Mouse (Mus musculus): ENCODE measurements around the gene Kcnj9. TPM values are rescaled to one million over a fixed set of nuclear protein-coding genes. Genes with fewer than 3 reads are reported as not detected.

Gene Kcnj9
- polyA plus RNA-seq, 1 experiment from 2014 or later = 0.04 TPM

- WGBS = 57% methylated on average over 11 of the region's 11 CpGs
- no peaks in the 10 kb centered on the region; the same call in 1 of the 2 replicates for H3K9me3 ChIP-seq (ENCODE audit: low read depth, low read length)
- no peak for TF ChIP-seq CTCF (IDR thresholded peaks at IDR 0.05; ENCODE audit: low read depth)
- no peak for ATAC-seq (ENCODE audit: insufficient read depth)
- H3K36me3 ChIP-seq (ENCODE audit: insufficient read depth) = no peaks in the 10 kb centered on the region
- no peak for DNase-seq
- no peaks in the 10 kb centered on the region for H3K4me1 ChIP-seq (ENCODE audit: insufficient read depth)
- peak overlapping the region; percentile 37 for H3K4me3 ChIP-seq (ENCODE audit: low read depth, low read length)
- peaks cover 54% of the 10 kb centered on the region for H3K27me3 ChIP-seq (ENCODE audit: insufficient read depth, low read length)
- no peak overlapping the region for H3K9ac ChIP-seq
- H3K4me2 ChIP-seq = peak overlapping the region; percentile 76
- no peak overlapping the region for H3K27ac ChIP-seq (ENCODE audit: low read depth)
These were observed 2.4 kb downstream of the Kcnj9 start for GRCm38 (mm10) chr1:172326684-172327083.

- H3K4me2 ChIP-seq = peak overlapping the region; percentile 76
- peak overlapping the region; percentile 30; the same call in 1 of the 2 replicates for H3K9ac ChIP-seq
These were observed 3.2 kb downstream of the Kcnj9 start for GRCm38 (mm10) chr1:172325680-172326535.

GRCm38 (mm10) chr1:172324725-172325124 is 4.4 kb downstream of the Kcnj9 start:
- H3K4me2 ChIP-seq = no peak overlapping the region
- H3K9me3 ChIP-seq (ENCODE audit: low read depth, low read length) = no peaks in the 10 kb centered on the region; the same call in 1 of the 2 replicates
- DNase-seq (peak; percentile 94), ATAC-seq (ENCODE audit: insufficient read depth) (peak; percentile 66)
- H3K27ac ChIP-seq (ENCODE audit: low read depth) = no peak overlapping the region
- no peaks in the 10 kb centered on the region for H3K4me1 ChIP-seq (ENCODE audit: insufficient read depth)
- H3K27me3 ChIP-seq (ENCODE audit: insufficient read depth, low read length) = peaks cover 48% of the 10 kb centered on the region
- no peak overlapping the region for H3K4me3 ChIP-seq (ENCODE audit: low read depth, low read length)
- H3K36me3 ChIP-seq (ENCODE audit: insufficient read depth) = 0 out of 2 replicates have a peak, but pooled peaks cover 5% of the 10 kb centered on the region
- peak; percentile 94 for TF ChIP-seq CTCF (IDR thresholded peaks at IDR 0.05; ENCODE audit: low read depth)
- H3K9ac ChIP-seq = no peak overlapping the region
- 13% methylated on average over 7 of the region's 7 CpGs for WGBS

More at GRCm38 (mm10) chr1:172325680-172326535, 3.2 kb downstream of the Kcnj9 start:
- WGBS = 16% methylated on average over 94 of the region's 94 CpGs
- Histone ChIP-seq H3K4me1 (ENCODE audit: insufficient read depth) (no peaks in the 10 kb centered on the region), H3K36me3 (ENCODE audit: insufficient read depth) (no peaks in the 10 kb centered on the region), H3K4me3 (ENCODE audit: low read depth, low read length) (peak overlapping the region; percentile 37), H3K27ac (ENCODE audit: low read depth) (no peak overlapping the region), H3K27me3 (ENCODE audit: insufficient read depth, low read length) (peaks cover 54% of the 10 kb centered on the region), H3K9me3 (ENCODE audit: low read depth, low read length) (no peaks in the 10 kb centered on the region; the same call in 1 of the 2 replicates)
- TF ChIP-seq CTCF (IDR thresholded peaks at IDR 0.05; ENCODE audit: low read depth) = peak; percentile 80
- ATAC-seq (ENCODE audit: insufficient read depth) = peak; percentile 53; the same call in 1 of the 2 replicates
- peak; percentile 78 for DNase-seq

- no peak for TF ChIP-seq CTCF (IDR thresholded peaks at IDR 0.05; ENCODE audit: low read depth)
- H3K4me1 ChIP-seq (ENCODE audit: insufficient read depth) = no peaks in the 10 kb centered on the region
- no peak overlapping the region for H3K4me2 ChIP-seq
- peaks cover 41% of the 10 kb centered on the region for H3K27me3 ChIP-seq (ENCODE audit: insufficient read depth, low read length)
- no peak overlapping the region for H3K4me3 ChIP-seq (ENCODE audit: low read depth, low read length)
- no peak overlapping the region for H3K27ac ChIP-seq (ENCODE audit: low read depth)
- ATAC-seq (ENCODE audit: insufficient read depth) (no peak), DNase-seq (no peak)
- 51% methylated on average over 6 of the region's 6 CpGs for WGBS
- no peaks in the 10 kb centered on the region; the same call in 1 of the 2 replicates for H3K9me3 ChIP-seq (ENCODE audit: low read depth, low read length)
- H3K36me3 ChIP-seq (ENCODE audit: insufficient read depth) = 0 out of 2 replicates have a peak, but pooled peaks cover 5% of the 10 kb centered on the region
- no peak overlapping the region for H3K9ac ChIP-seq
These were observed 5.2 kb downstream of the Kcnj9 start for GRCm38 (mm10) chr1:172323801-172324359.

GRCm38 (mm10) chr1:172323298-172323697 is 5.8 kb downstream of the Kcnj9 start:
- DNase-seq = no peak
- H3K27me3 ChIP-seq (ENCODE audit: insufficient read depth, low read length) = peaks cover 35% of the 10 kb centered on the region
- H3K9me3 ChIP-seq (ENCODE audit: low read depth, low read length) = no peaks in the 10 kb centered on the region; the same call in 1 of the 2 replicates
- WGBS = 39% methylated on average over 5 of the region's 5 CpGs
- TF ChIP-seq CTCF (IDR thresholded peaks at IDR 0.05; ENCODE audit: low read depth) = no peak
- H3K36me3 ChIP-seq (ENCODE audit: insufficient read depth) = peaks cover 10% of the 10 kb centered on the region
- no peak overlapping the region for H3K27ac ChIP-seq (ENCODE audit: low read depth)
- no peak for ATAC-seq (ENCODE audit: insufficient read depth)
- no peak overlapping the region for H3K4me2 ChIP-seq
- H3K4me1 ChIP-seq (ENCODE audit: insufficient read depth) = no peaks in the 10 kb centered on the region
- no peak overlapping the region for H3K9ac ChIP-seq
- no peak overlapping the region for H3K4me3 ChIP-seq (ENCODE audit: low read depth, low read length)

GRCm38 (mm10) chr1:172322725-172323124 is 6.4 kb downstream of the Kcnj9 start:
- no peak for TF ChIP-seq CTCF (IDR thresholded peaks at IDR 0.05; ENCODE audit: low read depth)
- ATAC-seq (ENCODE audit: insufficient read depth) (no peak), DNase-seq (no peak)
- Histone ChIP-seq H3K9me3 (ENCODE audit: low read depth, low read length) (no peaks in the 10 kb centered on the region; the same call in 1 of the 2 replicates), H3K9ac (no peak overlapping the region), H3K27me3 (ENCODE audit: insufficient read depth, low read length) (peaks cover 30% of the 10 kb centered on the region), H3K36me3 (ENCODE audit: insufficient read depth) (peaks cover 16% of the 10 kb centered on the region), H3K27ac (ENCODE audit: low read depth) (no peak overlapping the region), H3K4me2 (no peak overlapping the region), H3K4me3 (ENCODE audit: low read depth, low read length) (no peak overlapping the region), H3K4me1 (ENCODE audit: insufficient read depth) (no peaks in the 10 kb centered on the region)
- WGBS = 47% methylated on average over 13 of the region's 13 CpGs

GRCm38 (mm10) chr1:172319921-172320411 is 9.2 kb downstream of the Kcnj9 start:
- WGBS = 44% methylated on average over 5 of the region's 5 CpGs
- DNase-seq (no peak), ATAC-seq (ENCODE audit: insufficient read depth) (no peak)
- Histone ChIP-seq H3K4me3 (ENCODE audit: low read depth, low read length) (no peak overlapping the region), H3K27me3 (ENCODE audit: insufficient read depth, low read length) (peaks cover 2% of the 10 kb centered on the region), H3K36me3 (ENCODE audit: insufficient read depth) (peaks cover 22% of the 10 kb centered on the region), H3K4me1 (ENCODE audit: insufficient read depth) (no peaks in the 10 kb centered on the region), H3K9ac (no peak overlapping the region), H3K27ac (ENCODE audit: low read depth) (no peak overlapping the region), H3K4me2 (no peak overlapping the region), H3K9me3 (ENCODE audit: low read depth, low read length) (no peaks in the 10 kb centered on the region)
- TF ChIP-seq CTCF (IDR thresholded peaks at IDR 0.05; ENCODE audit: low read depth) = no peak
